Comparison of ENCODE assay signal across 9 mouse cellular contexts in the genomic region with DNA sequence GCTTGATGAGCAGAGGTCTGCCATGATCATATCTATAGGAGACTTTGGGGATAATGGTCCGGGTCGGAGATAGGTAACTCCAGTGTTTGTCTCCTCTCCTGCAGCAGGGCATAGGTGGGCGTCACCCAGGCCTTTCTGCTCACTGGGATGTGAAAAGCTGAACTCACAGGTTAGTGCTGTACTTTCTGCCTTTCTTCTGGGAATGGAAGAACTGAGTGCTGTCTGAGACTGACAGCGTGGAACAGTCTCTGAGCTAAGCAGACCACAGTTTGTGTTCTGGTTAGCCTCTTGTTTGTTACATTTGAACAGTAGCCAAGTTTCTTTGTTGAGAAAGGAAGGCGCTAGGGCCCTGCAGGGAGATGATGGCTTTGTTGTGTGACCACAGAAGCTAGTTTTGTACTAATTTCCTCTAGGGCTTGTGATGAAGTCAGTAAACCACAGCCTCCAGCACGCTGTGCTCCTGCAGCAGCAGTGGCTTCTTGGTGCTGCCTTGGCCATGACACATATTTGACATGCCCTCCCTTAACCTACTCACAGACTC. TPM values are rescaled to one million over a fixed set of nuclear protein-coding genes. Genes with fewer than 3 reads are reported as not detected.
A peak's percentile ranks its signal among the peaks of the same experiment; 100 is the strongest.
DNase-seq lines count a peak whose midpoint lies in the region; ATAC-seq and TF ChIP-seq lines count a peak whose summit lies in the region.
"Had no signal": no experiment of that assay in that cellular context is flagged by ENCODE, and none has a peak within 500 bp of the region (broad histone marks: within the 10 kb centered on the region; RNA-seq: fewer than 3 reads in every experiment).

No protein-coding gene starts in this region.

- H3K36me3 ChIP-seq in heart, embryonic 10.5 days: no peaks in the 10 kb centered on the region

- DNase-seq in heart, adult 11 months: peak; percentile 95
- DNase-seq in heart, embryonic 10.5 days (ENCODE audit: low spot score): no peak
- DNase-seq in adrenal gland, postnatal 36 days: peak; percentile 10 to 11
- peak; percentile 13 for DNase-seq in kidney, postnatal 10 days
- DNase-seq in cerebellum, adult 2 months: no peak
- DNase-seq in cerebellum, adult 9-10 months: no peak
- no peak for DNase-seq in cerebellum, adult 11-12 months

- H3K27ac ChIP-seq in heart, embryonic 10.5 days: no peak overlapping the region
- H3K27ac ChIP-seq in cerebellum, adult 2 months (ENCODE audit: insufficient read depth, low read length): no peak overlapping the region

- ATAC-seq in megakaryocyte-erythroid progenitor cell, adult 5-6 weeks (replicated peaks; ENCODE audit: low FRiP score, low TSS enrichment, poor library complexity, severe bottlenecking): peak; percentile 75

- no peaks in the 10 kb centered on the region for H3K4me1 ChIP-seq in heart, embryonic 10.5 days
- H3K4me1 ChIP-seq in cerebellum, adult 2 months (ENCODE audit: control insufficient read depth, insufficient read depth, low read length): peaks cover 9% of the 10 kb centered on the region

- WGBS in heart, embryonic 10.5 days: 77% methylated on average over 6 of the region's 6 CpGs
- 58% methylated on average over 6 of the region's 6 CpGs for WGBS in cerebellum, adult 2 months

- no peak for TF ChIP-seq CTCF in cerebellum, adult 2 months (IDR thresholded peaks at IDR 0.05; ENCODE audit: borderline replicate concordance, insufficient read depth, low read depth, low read length)

- no peaks in the 10 kb centered on the region for H3K9me3 ChIP-seq in heart, embryonic 10.5 days

- no peak overlapping the region for H3K4me3 ChIP-seq in heart, embryonic 10.5 days
- H3K4me3 ChIP-seq in cerebellum, adult 2 months (replicated peaks; ENCODE audit: insufficient read depth, low read depth, low read length): no peak overlapping the region

- TF ChIP-seq POLR2A in cerebellum, adult 2 months (IDR thresholded peaks at IDR 0.05; ENCODE audit: borderline replicate concordance, insufficient read depth, low read length): no peak

- H3K27me3 ChIP-seq in heart, embryonic 10.5 days (ENCODE audit: insufficient read depth, poor library complexity, severe bottlenecking): no peaks in the 10 kb centered on the region
- no peaks in the 10 kb centered on the region for H3K27me3 ChIP-seq in cerebellum, adult 2 months (ENCODE audit: control insufficient read depth, insufficient read depth, low read length)

RNA-seq across cellular contexts. Expression of a gene that starts 0.3 kb away (rescaled TPM):
- polyA plus RNA-seq in heart, embryonic 10.5 days (2016; fragmentation: Nextera tagmentation; extraction: Ambion mirVana): 0.19 and 0.78 TPM in 2 replicates
- 1 to 10 TPM; 1.4 to 1.7 TPM for total RNA-seq in adrenal gland, postnatal 36 days (2021)
- total RNA-seq in megakaryocyte-erythroid progenitor cell, adult 5-6 weeks (2014; fragmentation: Nextera tagmentation): 6.7 and 15.5 TPM in 2 replicates
- 14.0 and 19.4 TPM in 2 replicates for total RNA-seq in megakaryocyte-erythroid progenitor cell, adult 5-6 weeks (2017)
- polyA plus RNA-seq in cerebellum, adult 2 months (2012; rRNA removed): 34.7 and 39.4 TPM in 2 replicates

RNA-seq across cellular contexts. Expression of a gene that starts 27.5 kb away (rescaled TPM):
- polyA plus RNA-seq in heart, embryonic 10.5 days (2016; fragmentation: Nextera tagmentation; extraction: Ambion mirVana): 0.13 and 1.4 TPM in 2 replicates
- not detected for total RNA-seq in adrenal gland, postnatal 36 days (2021)
- 6.4 and 10.1 TPM in 2 replicates for total RNA-seq in megakaryocyte-erythroid progenitor cell, adult 5-6 weeks (2014; fragmentation: Nextera tagmentation)
- total RNA-seq in megakaryocyte-erythroid progenitor cell, adult 5-6 weeks (2017): 4.0 and 9.3 TPM in 2 replicates
- polyA plus RNA-seq in cerebellum, adult 2 months (2012; rRNA removed): 91.7 and 98.7 TPM in 2 replicates
- polyA plus RNA-seq: limb, embryonic 11.5 days had no signal

RNA-seq across cellular contexts. Expression of a gene that starts 50.5 kb away (rescaled TPM):
- polyA plus RNA-seq in heart, embryonic 10.5 days (2016; fragmentation: Nextera tagmentation; extraction: Ambion mirVana): not detected in 2 replicates
- total RNA-seq in adrenal gland, postnatal 36 days (2021): under 1 TPM; 0.13 to 0.30 TPM
- not detected in 2 replicates for total RNA-seq in megakaryocyte-erythroid progenitor cell, adult 5-6 weeks (2014; fragmentation: Nextera tagmentation)
- total RNA-seq in megakaryocyte-erythroid progenitor cell, adult 5-6 weeks (2017): not detected in 2 replicates
- 0.33 and 0.49 TPM in 2 replicates for polyA plus RNA-seq in cerebellum, adult 2 months (2012; rRNA removed)

RNA-seq across cellular contexts. Expression of a gene that starts 50.6 kb away (rescaled TPM):
- 20.3 and 20.8 TPM in 2 replicates for polyA plus RNA-seq in heart, embryonic 10.5 days (2016; fragmentation: Nextera tagmentation; extraction: Ambion mirVana)
- total RNA-seq in adrenal gland, postnatal 36 days (2021): 10 to 100 TPM; 17.4 to 20.3 TPM
- total RNA-seq in megakaryocyte-erythroid progenitor cell, adult 5-6 weeks (2014; fragmentation: Nextera tagmentation): 14.9 and 22.2 TPM in 2 replicates
- 14.6 and 28.8 TPM in 2 replicates for total RNA-seq in megakaryocyte-erythroid progenitor cell, adult 5-6 weeks (2017)
- polyA plus RNA-seq in cerebellum, adult 2 months (2012; rRNA removed): 19.2 and 23.2 TPM in 2 replicates

RNA-seq across cellular contexts. Expression of a gene that starts 50.7 kb away (rescaled TPM):
- 25.7 and 25.8 TPM in 2 replicates for polyA plus RNA-seq in heart, embryonic 10.5 days (2016; fragmentation: Nextera tagmentation; extraction: Ambion mirVana)
- 10 to 100 TPM; 15.1 to 15.8 TPM for total RNA-seq in adrenal gland, postnatal 36 days (2021)
- 17.9 and 25.4 TPM in 2 replicates for total RNA-seq in megakaryocyte-erythroid progenitor cell, adult 5-6 weeks (2014; fragmentation: Nextera tagmentation)
- total RNA-seq in megakaryocyte-erythroid progenitor cell, adult 5-6 weeks (2017): 8.3 and 9.8 TPM in 2 replicates
- 8.5 and 11.3 TPM in 2 replicates for polyA plus RNA-seq in cerebellum, adult 2 months (2012; rRNA removed)

Comparison
In these comparisons a context has a peak if more than half of its experiments do, and no peak if none do; other contexts are left out.
1. DNase-seq: peak in heart, adult 11 months (single experiment), adrenal gland, postnatal 36 days (2 of 2) and kidney, postnatal 10 days (single experiment); none in heart, embryonic 10.5 days (single experiment), cerebellum, adult 2 months (0 of 2), cerebellum, adult 9-10 months (single experiment) and cerebellum, adult 11-12 months (single experiment).
2. RNA of a gene that starts 27.5 kb away (total RNA-seq): 4.0 to 10.1 TPM in megakaryocyte-erythroid progenitor cell, adult 5-6 weeks; not detected in adrenal gland, postnatal 36 days; every median in the first group is over 4 times any median in the second.